Comparison of ENCODE assay signal across 13 mouse cellular contexts in the genomic region with DNA sequence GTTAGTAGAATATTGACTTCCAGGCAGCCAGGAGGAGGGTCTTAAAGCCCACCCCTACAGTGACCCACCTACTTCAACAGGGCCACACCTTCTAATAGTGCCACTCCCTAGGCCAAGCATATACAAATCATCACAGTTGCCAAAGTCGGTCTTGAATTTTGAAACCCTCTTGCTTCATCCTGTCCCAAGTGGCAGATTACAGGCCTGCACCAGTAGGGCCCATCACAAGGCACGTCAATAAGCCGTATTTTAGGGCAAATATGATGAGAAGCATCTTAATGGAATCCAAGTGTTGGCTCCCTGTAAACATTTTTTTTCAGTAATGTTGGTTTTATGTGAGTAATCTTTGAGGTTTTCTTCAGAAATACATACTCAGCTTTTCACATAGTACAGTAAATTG.
"Had no signal": no experiment of that assay in that cellular context is flagged by ENCODE, and none has a peak within 500 bp of the region (broad histone marks: within the 10 kb centered on the region; RNA-seq: fewer than 3 reads in every experiment).

No protein-coding gene starts in this region.

- ATAC-seq: midbrain, embryonic 13.5 days; midbrain, embryonic 15.5 days had no signal

- H3K9me3 ChIP-seq: megakaryocyte, embryonic 14.5 days; midbrain, embryonic 13.5 days; midbrain, embryonic 15.5 days; neural tube, embryonic 12.5 days; stomach, embryonic 15.5 days had no signal

- DNase-seq: lung, adult 18-20 months; lung, embryonic 14.5 days; lung, postnatal 10 days; lung, postnatal 4 days; right cerebral cortex, postnatal 14 days; thymus, postnatal 14 days; thymus, postnatal 36 days had no signal

- H3K4me3 ChIP-seq: megakaryocyte, embryonic 14.5 days; midbrain, embryonic 13.5 days; midbrain, embryonic 15.5 days; neural tube, embryonic 12.5 days; stomach, embryonic 15.5 days had no signal

- H3K4me1 ChIP-seq: midbrain, embryonic 13.5 days; midbrain, embryonic 15.5 days; neural tube, embryonic 12.5 days; stomach, embryonic 15.5 days had no signal

- H3K27ac ChIP-seq: midbrain, embryonic 13.5 days; midbrain, embryonic 15.5 days; neural tube, embryonic 12.5 days; stomach, embryonic 15.5 days; stomach, postnatal 0 days had no signal

- H3K27me3 ChIP-seq: megakaryocyte, embryonic 14.5 days; midbrain, embryonic 13.5 days; midbrain, embryonic 15.5 days; neural tube, embryonic 12.5 days; stomach, embryonic 15.5 days had no signal

- H3K36me3 ChIP-seq: midbrain, embryonic 13.5 days; midbrain, embryonic 15.5 days; neural tube, embryonic 12.5 days; stomach, embryonic 15.5 days had no signal
